Mouse (Mus musculus): ENCODE results near the gene Alk. TPM values are rescaled to one million over a fixed set of nuclear protein-coding genes. Genes with fewer than 3 reads are reported as not detected.

Gene Alk
- polyA plus RNA-seq, 1 experiment = 0.05 TPM

- DNase-seq (ENCODE audit: low read depth, low spot score) = no peak
- 35% methylated on average over 3 of the region's 3 CpGs for WGBS
These were observed 158.9 kb downstream of the Alk start for GRCm38 (mm10) chr17:72445204-72446177.

DNA sequence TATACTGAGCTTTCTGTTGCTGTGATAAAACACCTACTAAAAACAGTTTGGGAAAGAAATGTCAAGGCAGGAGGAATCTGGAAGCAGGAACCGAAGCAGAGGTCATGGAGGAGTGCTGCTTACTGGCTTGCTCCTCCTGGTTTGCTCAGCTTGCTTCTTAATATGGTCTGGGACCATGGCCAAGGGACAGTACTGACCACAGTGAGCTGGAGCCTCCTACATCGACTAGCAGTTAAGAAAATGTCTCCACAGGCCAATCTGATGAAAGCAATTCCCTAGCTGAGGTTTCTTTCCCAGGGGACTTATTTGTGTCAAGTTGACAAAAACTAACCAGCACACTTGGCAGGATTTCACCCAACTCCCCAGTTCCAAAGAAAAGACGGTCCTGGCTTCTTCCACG, 187.0 kb downstream of the Alk start:
- WGBS = 70% methylated on average over 4 of the region's 4 CpGs

DNA sequence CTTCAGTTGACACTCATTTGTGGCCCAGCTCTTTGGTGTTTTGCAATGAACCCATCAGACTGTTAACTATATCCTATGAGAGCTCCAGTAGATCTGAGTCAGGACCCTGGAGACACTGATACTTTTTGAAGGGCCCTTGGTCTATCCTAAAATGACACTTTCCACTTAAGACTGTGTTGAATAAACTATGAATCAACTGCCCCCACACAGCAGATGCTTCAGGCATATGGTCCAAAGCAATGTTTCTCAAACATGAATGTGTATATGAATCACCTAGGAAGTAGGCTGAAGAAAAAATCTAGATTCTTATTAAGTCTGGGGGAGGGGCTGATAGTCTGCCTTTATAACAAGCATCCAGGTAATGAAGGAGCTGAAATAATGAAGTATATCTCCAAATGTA, 189.8 kb downstream of the Alk start:
- DNase-seq (ENCODE audit: low read depth, low spot score) = no peak

More for the DNA sequence above, 187.0 kb downstream of the Alk start:
- no peak for DNase-seq (ENCODE audit: low read depth, low spot score)

DNA sequence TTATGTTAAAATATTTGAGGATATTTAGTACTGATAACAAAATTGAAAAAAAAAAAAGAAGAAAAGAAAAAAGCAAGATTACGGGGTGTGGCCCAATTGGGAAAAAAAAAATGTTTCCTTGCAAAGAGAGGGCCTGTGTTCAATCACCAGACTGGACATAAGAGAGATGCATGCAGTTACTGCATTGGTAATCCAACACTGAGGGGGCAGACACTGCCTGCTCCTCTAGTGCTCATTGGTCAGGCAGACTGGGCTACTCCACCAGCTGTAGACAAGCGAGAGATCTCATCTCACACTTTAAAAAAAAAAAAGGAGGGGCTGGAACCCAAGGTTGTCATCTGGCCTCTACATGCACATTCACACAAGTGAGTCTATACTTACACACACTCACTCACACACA, 199.6 kb downstream of the Alk start:
- no peak for DNase-seq (ENCODE audit: low read depth, low spot score)
- 51% methylated on average over 2 of the region's 2 CpGs for WGBS

GRCm38 (mm10) chr17:72401861-72402260, 202.6 kb downstream of the Alk start:
- no peak for DNase-seq (ENCODE audit: low read depth, low spot score)
- 68% methylated on average over 3 of the region's 3 CpGs for WGBS

DNA sequence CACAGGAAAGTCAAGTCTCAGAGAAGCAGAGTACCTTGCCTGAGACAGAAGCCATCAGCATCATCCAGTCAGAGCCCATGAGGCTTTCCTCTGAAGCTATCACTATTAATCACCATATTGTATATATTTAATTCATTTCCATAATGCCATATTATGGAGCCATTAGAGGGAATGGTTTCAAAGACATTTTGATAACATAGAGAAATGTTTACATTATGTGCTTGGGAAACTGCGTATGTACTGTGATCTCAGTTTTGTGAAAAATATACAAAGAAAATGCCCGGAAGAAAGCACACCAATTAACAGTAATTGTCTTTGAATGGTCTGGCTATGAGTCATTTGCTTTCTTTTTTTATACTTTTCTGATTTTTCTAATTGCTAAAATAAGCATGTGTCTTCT, 203.1 kb downstream of the Alk start:
- no peak for DNase-seq (ENCODE audit: low read depth, low spot score)
- 64% methylated on average over 2 of the region's 2 CpGs for WGBS

DNA sequence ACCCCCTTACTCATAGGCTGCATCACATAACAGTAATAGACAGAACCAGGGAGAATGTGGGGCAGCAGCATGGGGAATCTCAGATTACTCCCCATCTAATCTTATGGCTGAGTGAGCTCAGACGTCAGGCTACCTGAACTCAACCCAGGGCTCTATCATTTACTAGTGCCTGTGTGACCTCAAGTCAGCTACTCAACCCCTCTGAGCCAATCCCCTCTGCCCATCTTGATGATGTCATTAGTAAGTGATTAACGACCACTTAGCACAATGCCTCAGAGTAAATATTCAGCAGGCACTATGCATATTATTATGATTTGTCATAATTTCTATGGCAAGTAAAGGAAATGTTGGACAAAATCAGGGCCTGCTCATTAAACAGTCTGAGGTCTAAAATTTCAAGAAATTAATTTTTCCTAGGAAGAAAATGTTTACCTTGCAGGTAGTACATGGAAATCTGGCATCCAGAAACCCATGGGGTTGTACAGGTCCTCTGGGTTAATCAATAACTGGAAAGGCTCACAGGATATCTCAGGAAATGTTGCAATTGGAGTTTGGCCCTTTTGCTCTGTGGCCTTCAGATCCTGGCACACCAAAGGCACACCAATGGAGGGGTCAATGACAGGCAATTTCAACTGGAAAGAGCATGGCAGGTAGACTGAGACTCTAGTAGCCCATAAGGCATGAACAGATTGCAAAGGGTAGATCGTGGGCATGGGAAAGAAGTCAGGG, 204.9 kb downstream of the Alk start:
- 56% methylated on average over 3 of the region's 3 CpGs for WGBS
- DNase-seq (ENCODE audit: low read depth, low spot score) = no peak

DNA sequence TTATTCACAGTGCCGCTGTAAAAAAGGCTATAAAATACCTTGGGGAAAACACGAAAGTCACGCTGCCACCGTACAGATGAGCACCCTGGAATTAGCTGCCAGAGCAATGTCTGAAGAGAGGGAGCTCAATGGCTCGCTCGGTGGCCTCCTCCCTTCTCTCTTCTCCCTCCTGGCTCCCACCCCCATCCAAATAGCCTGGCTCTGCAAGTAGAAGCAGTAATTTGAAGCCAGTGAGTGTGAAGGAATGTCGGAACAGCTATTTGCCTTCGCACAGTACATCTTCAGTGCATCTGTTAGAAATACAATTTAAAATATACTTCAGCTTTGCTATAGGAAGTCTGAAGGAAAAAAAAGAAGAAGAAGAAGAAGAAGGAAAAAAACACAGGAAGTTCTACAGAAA, 208.5 kb downstream of the Alk start:
- DNase-seq (ENCODE audit: low read depth, low spot score) = no peak
- 13% methylated on average over 8 of the region's 8 CpGs for WGBS

- 79% methylated on average over 4 of the region's 4 CpGs for WGBS
These were observed 235.4 kb downstream of the Alk start for GRCm38 (mm10) chr17:72368991-72369390.

DNA sequence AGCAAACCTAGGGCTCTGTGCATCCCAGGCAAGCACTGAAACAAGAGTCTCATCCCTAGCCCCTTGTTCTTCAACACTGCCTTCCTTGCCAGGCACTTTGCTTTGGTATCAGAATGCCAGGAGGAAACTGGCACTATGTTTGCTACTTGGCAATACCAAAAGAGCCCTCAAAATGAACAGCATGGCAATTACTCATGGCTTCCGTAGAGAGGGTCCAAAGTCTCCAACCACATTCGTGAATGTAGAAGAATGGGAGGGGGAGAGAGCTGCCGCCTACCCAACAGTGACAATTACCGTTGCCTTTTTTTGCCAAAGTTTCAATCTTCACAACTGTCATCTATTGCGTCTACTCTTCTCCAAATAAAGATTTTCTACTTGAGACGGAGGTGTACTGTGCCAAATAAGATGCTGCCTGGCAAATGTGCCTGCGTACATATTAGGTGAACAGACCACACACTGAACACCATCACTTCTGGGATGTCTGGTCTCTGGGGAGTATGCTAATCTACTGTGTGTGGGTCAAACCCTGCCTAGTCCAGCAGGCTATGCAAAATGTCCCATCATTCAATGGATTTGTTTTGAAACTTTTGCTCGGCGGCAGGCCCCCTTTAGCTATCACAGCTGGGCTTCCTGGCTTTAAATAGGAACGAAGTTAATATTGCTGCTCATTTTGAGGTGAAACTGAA, 241.5 kb downstream of the Alk start:
- no peak for DNase-seq (ENCODE audit: low read depth, low spot score)
- WGBS = 78% methylated on average over 10 of the region's 10 CpGs

More at GRCm38 (mm10) chr17:72368991-72369390, 235.4 kb downstream of the Alk start:
- no peak for DNase-seq (ENCODE audit: low read depth, low spot score)

DNA sequence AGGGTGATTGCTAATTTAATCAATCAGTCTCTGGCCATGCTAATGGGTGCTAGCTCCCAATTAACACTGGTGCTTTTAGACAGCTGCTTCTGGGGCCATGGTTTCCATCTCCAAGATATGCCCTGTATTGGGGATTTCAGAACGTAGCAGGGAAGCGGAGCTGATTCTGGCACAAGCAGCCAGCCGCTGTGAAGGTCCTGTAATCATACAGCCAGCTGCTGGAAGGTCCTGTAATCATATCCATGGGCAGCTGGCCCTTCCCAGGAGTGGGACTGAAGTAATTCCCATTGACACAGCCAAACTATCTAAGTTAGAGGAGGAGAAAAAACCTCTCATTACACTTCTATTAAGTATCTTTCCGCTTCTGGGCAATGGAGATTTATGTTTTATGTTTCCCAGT, 242.5 kb downstream of the Alk start:
- DNase-seq (ENCODE audit: low read depth, low spot score) = no peak
- 77% methylated on average over 4 of the region's 4 CpGs for WGBS

- DNase-seq (ENCODE audit: low read depth, low spot score) = no peak
These were observed 247.6 kb downstream of the Alk start for GRCm38 (mm10) chr17:72356759-72357302.

DNA sequence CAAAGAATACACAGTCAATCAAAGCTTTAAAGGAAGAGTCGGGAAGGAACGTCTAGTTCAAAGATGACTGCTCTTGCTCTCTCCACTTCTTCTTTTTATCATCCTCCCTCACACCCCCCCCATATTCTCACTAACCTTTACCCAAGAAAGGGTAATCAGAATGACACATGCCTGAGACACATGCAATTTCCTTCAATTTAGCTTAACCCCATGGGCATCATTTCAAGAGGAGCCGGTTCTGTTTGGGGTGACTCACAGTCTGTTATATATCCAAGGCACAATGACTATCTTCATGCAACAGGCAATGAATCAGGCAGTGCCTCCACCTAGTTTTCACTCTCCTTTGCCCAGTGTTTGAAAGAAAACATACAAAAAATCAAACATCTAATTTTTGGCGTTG, 265.0 kb downstream of the Alk start:
- 76% methylated on average over 4 of the region's 4 CpGs for WGBS
- no peak for DNase-seq (ENCODE audit: low read depth, low spot score)

More at GRCm38 (mm10) chr17:72356759-72357302, 247.6 kb downstream of the Alk start:
- whole genome bisulfite sequencing = 40% methylated on average over 5 of the region's 5 CpGs

GRCm38 (mm10) chr17:72332909-72333308, 271.5 kb downstream of the Alk start:
- DNase-seq (ENCODE audit: low read depth, low spot score) = no peak
- WGBS = 77% methylated on average over 4 of the region's 4 CpGs

- WGBS = 87% methylated on average over 4 of the region's 4 CpGs
These were observed 278.5 kb downstream of the Alk start for GRCm38 (mm10) chr17:72325941-72326340.

DNA sequence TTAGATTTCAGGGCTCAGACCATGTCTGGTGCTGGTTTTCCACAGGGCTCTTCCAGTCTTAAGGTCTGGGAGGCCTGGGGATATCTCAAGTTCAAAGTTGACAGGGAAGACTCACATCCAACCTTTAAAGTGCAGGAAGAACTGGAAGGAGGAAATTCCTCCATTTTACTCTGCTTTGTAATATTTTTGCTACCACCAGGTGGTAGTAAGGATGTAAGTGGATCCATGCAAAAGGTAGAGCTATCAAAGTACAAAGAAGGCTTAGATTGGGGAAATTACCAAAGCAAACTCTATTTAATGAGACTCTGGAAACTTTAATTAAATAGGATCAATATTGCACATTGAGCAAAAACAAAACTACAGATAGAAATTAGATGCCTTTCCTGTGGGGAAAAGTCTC, 284.9 kb downstream of the Alk start:
- DNase-seq (ENCODE audit: low read depth, low spot score) = no peak

More at GRCm38 (mm10) chr17:72325941-72326340, 278.5 kb downstream of the Alk start:
- DNase-seq (ENCODE audit: low read depth, low spot score) = no peak

GRCm38 (mm10) chr17:72299651-72300050, 304.8 kb downstream of the Alk start:
- 79% methylated on average over 5 of the region's 5 CpGs for WGBS
- no peak for DNase-seq (ENCODE audit: low read depth, low spot score)

- WGBS = 74% methylated on average over 1 of the region's 1 CpGs
- no peak for DNase-seq (ENCODE audit: low read depth, low spot score)
These were observed 308.1 kb downstream of the Alk start for GRCm38 (mm10) chr17:72296349-72296748.

DNA sequence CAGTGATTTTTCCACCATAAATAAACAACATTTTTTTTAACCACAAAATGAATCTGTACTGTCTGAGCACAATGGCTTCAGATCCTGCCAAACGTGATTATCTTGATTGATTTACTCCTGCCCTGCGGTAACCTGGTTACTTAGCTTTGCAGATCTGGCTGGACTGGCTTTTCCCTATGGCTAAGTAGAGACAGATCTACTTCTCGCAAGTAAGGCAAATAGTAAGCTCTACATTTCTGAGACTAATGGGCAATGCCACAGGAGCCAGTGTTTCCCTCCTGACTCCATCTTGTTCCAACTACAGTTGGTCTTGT, 311.2 kb downstream of the Alk start:
- no peak for DNase-seq (ENCODE audit: low read depth, low spot score)
- WGBS = 46% methylated on average over 3 of the region's 3 CpGs

All from large intestine, adult 2 months (tissue).